ENCODE assay signal across 12 mouse cellular contexts in genomic region chrX:93676228-93676627, GRCm38 (mm10). TPM values are rescaled to one million over a fixed set of nuclear protein-coding genes. Genes with fewer than 3 reads are reported as not detected.
DNase-seq lines count a peak whose midpoint lies in the region; ATAC-seq and TF ChIP-seq lines count a peak whose summit lies in the region.
"Had no signal": no experiment of that assay in that cellular context is flagged by ENCODE, and none has a peak within 500 bp of the region (broad histone marks: within the 10 kb centered on the region; RNA-seq: fewer than 3 reads in every experiment).

No protein-coding gene starts in this region.

- 46% methylated on average over 2 of the region's 2 CpGs for WGBS in embryonic facial prominence, embryonic 15.5 days
- 71% methylated on average over 2 of the region's 2 CpGs for WGBS in limb, embryonic 11.5 days
- WGBS in midbrain, postnatal 0 days: 41% methylated on average over 2 of the region's 2 CpGs

- DNase-seq in layer of hippocampus, adult 2 months (ENCODE audit: low spot score in 2 of 2): no peak
- no peak for DNase-seq in layer of hippocampus, adult 9-10 months (ENCODE audit: low spot score)
- no peak for DNase-seq in limb, embryonic 11.5 days (ENCODE audit: low spot score)
- DNase-seq in midbrain, postnatal 0 days (ENCODE audit: low spot score): no peak
- no peak for DNase-seq in spleen, adult 12 weeks (ENCODE audit: low spot score)
- no peak for DNase-seq in cerebellum, postnatal 36 days
- DNase-seq in adipocyte (ENCODE audit: low spot score): no peak
- DNase-seq: kidney, adult 8-10 months; thymus, adult 18-20 months had no signal

- ATAC-seq in embryonic facial prominence, embryonic 15.5 days (ENCODE audit: insufficient number of reproducible peaks, low FRiP score, low TSS enrichment, low read depth): no peak
- no peak for ATAC-seq in limb, embryonic 11.5 days (ENCODE audit: insufficient number of reproducible peaks, low FRiP score, low TSS enrichment, low read depth)
- no peak for ATAC-seq in midbrain, postnatal 0 days (ENCODE audit: low FRiP score)

- H3K4me3 ChIP-seq in layer of hippocampus, adult 2 months: peak overlapping the region; percentile 58
- peak overlapping the region; percentile 38 for H3K4me3 ChIP-seq in embryonic facial prominence, embryonic 15.5 days (replicated peaks)
- H3K4me3 ChIP-seq in limb, embryonic 11.5 days (ENCODE audit: low read depth, low read length): no peak overlapping the region
- peak overlapping the region; percentile 36 for H3K4me3 ChIP-seq in midbrain, postnatal 0 days (ENCODE audit: low read depth, low read length)

- H3K27me3 ChIP-seq in embryonic facial prominence, embryonic 15.5 days: no peaks in the 10 kb centered on the region; the same call in 1 of the 2 replicates
- 0 out of 2 replicates have a peak, but pooled peaks cover 2% of the 10 kb centered on the region for H3K27me3 ChIP-seq in limb, embryonic 11.5 days (ENCODE audit: control insufficient read depth, insufficient read depth, low read length)
- no peaks in the 10 kb centered on the region for H3K27me3 ChIP-seq in midbrain, postnatal 0 days (ENCODE audit: insufficient read depth, low read length)
- H3K27me3 ChIP-seq: CH12.LX had no signal

- H3K36me3 ChIP-seq in embryonic facial prominence, embryonic 15.5 days: no peaks in the 10 kb centered on the region
- no peaks in the 10 kb centered on the region for H3K36me3 ChIP-seq in limb, embryonic 11.5 days (ENCODE audit: control insufficient read depth, insufficient read depth, low read length)
- H3K36me3 ChIP-seq in midbrain, postnatal 0 days (ENCODE audit: insufficient read depth, low read length): no peaks in the 10 kb centered on the region
- H3K36me3 ChIP-seq: lung, embryonic 15.5 days had no signal

- H3K4me1 ChIP-seq in embryonic facial prominence, embryonic 15.5 days: no peaks in the 10 kb centered on the region
- H3K4me1 ChIP-seq in limb, embryonic 11.5 days (ENCODE audit: control insufficient read depth, insufficient read depth, low read length): no peaks in the 10 kb centered on the region
- no peaks in the 10 kb centered on the region for H3K4me1 ChIP-seq in midbrain, postnatal 0 days (ENCODE audit: insufficient read depth, low read length)
- H3K4me1 ChIP-seq: lung, embryonic 15.5 days had no signal

- peak overlapping the region; percentile 89; the same call in 1 of the 2 replicates for H3K27ac ChIP-seq in layer of hippocampus, adult 2 months
- no peak overlapping the region for H3K27ac ChIP-seq in embryonic facial prominence, embryonic 15.5 days (replicated peaks)
- H3K27ac ChIP-seq in limb, embryonic 11.5 days (replicated peaks; ENCODE audit: low read depth, low read length): no peak overlapping the region
- peak overlapping the region; percentile 80; the same call in 1 of the 2 replicates for H3K27ac ChIP-seq in midbrain, postnatal 0 days (ENCODE audit: low read depth, low read length)
- H3K27ac ChIP-seq: lung, embryonic 15.5 days had no signal

- H3K9ac ChIP-seq in embryonic facial prominence, embryonic 15.5 days: no peak overlapping the region
- H3K9ac ChIP-seq in limb, embryonic 11.5 days (ENCODE audit: low read length): no peak overlapping the region
- 0 out of 2 replicates have a peak overlapping the region, but pooled peaks have one; percentile 57 for H3K9ac ChIP-seq in midbrain, postnatal 0 days (replicated peaks; ENCODE audit: low read length, poor library complexity, severe bottlenecking)
- H3K9ac ChIP-seq: lung, embryonic 15.5 days had no signal

- peak overlapping the region; percentile 49 for H3K4me2 ChIP-seq in embryonic facial prominence, embryonic 15.5 days (replicated peaks)
- peak overlapping the region; percentile 40; the same call in 1 of the 2 replicates for H3K4me2 ChIP-seq in limb, embryonic 11.5 days (ENCODE audit: low read depth, severe bottlenecking)
- peak overlapping the region; percentile 49 for H3K4me2 ChIP-seq in midbrain, postnatal 0 days (ENCODE audit: low read depth, low read length, poor library complexity, severe bottlenecking)

- H3K9me3 ChIP-seq in embryonic facial prominence, embryonic 15.5 days (replicated peaks): no peaks in the 10 kb centered on the region
- H3K9me3 ChIP-seq in limb, embryonic 11.5 days (ENCODE audit: control insufficient read depth, low read length): no peaks in the 10 kb centered on the region
- no peaks in the 10 kb centered on the region for H3K9me3 ChIP-seq in midbrain, postnatal 0 days (ENCODE audit: low read length)
- H3K9me3 ChIP-seq: lung, embryonic 15.5 days had no signal

- TF ChIP-seq CTCF in layer of hippocampus, adult 2 months (conservative IDR thresholded peaks at IDR 0.05): no peak
- TF ChIP-seq CTCF in midbrain, postnatal 0 days (IDR thresholded peaks at IDR 0.05): no peak

RNA-seq across cellular contexts. Expression of gene Pcyt1b, which starts 21.6 kb away (rescaled TPM):
- 10 to 100 TPM; 28.6 to 31.0 TPM for total RNA-seq in layer of hippocampus, adult 2 months (2021)
- 3.5 and 4.0 TPM in 2 replicates for polyA plus RNA-seq in embryonic facial prominence, embryonic 15.5 days (2015; fragmentation: Nextera tagmentation; extraction: Ambion mirVana)
- polyA plus RNA-seq in limb, embryonic 11.5 days (2014; fragmentation: Nextera tagmentation; extraction: Ambion mirVana): 3.7 and 4.0 TPM in 2 replicates
- 23.7 and 24.5 TPM in 2 replicates for total RNA-seq in midbrain, postnatal 0 days (2014; rRNA removed)
- 15.3 and 17.5 TPM in 2 replicates for polyA plus RNA-seq in midbrain, postnatal 0 days (2015; fragmentation: Nextera tagmentation; extraction: Ambion mirVana)

RNA-seq across cellular contexts. Expression of gene Pola1, which starts 44.3 kb away (rescaled TPM):
- total RNA-seq in layer of hippocampus, adult 2 months (2021): 1 to 10 TPM; 7.6 to 8.8 TPM
- 15.6 and 16.3 TPM in 2 replicates for polyA plus RNA-seq in embryonic facial prominence, embryonic 15.5 days (2015; fragmentation: Nextera tagmentation; extraction: Ambion mirVana)
- 26.2 and 34.5 TPM in 2 replicates for polyA plus RNA-seq in limb, embryonic 11.5 days (2014; fragmentation: Nextera tagmentation; extraction: Ambion mirVana)
- total RNA-seq in midbrain, postnatal 0 days (2014; rRNA removed): 5.1 and 7.5 TPM in 2 replicates
- 1.3 and 1.7 TPM in 2 replicates for polyA plus RNA-seq in midbrain, postnatal 0 days (2015; fragmentation: Nextera tagmentation; extraction: Ambion mirVana)

Comparison
In these comparisons a context has a peak if more than half of its experiments do, and no peak if none do; other contexts are left out.
1. H3K27ac ChIP-seq: peak in layer of hippocampus, adult 2 months (single experiment) and midbrain, postnatal 0 days (single experiment); none in embryonic facial prominence, embryonic 15.5 days (single experiment) and limb, embryonic 11.5 days (single experiment).
2. Peak in every context shown above with its lines, with median percentiles within 50 percentile points of each other: H3K4me2 ChIP-seq.